Mouse (Mus musculus) inflammation-experienced regulatory T-cells (primary cell): ENCODE measurements around the gene Calhm3. TPM values are rescaled to one million over a fixed set of nuclear protein-coding genes. Genes with fewer than 3 reads are reported as not detected.

ENCODE experiments used
- polyA plus RNA-seq, 2 experiments: library from polyadenylated mRNA; unstranded; fragments of 100-300 nt; shearing (Covaris generic); gene quantifications; one replicate each; pipeline ENCODE4 v1.2.1; 2017

Calhm3 gene
- not detected for polyA plus RNA-seq

GRCm38 (mm10) chr19:47157664-47158063 is at the start of gene Calhm3:
Gene Calhm3, minus strand, starts transcription at chr19:47157764.

GRCm38 (mm10) chr19:47178431-47179271 is 21.1 kb upstream of the Calhm3 start, which contains the start of gene Neurl1a:
Gene Neurl1a, plus strand, starts transcription at chr19:47178820.

DNA sequence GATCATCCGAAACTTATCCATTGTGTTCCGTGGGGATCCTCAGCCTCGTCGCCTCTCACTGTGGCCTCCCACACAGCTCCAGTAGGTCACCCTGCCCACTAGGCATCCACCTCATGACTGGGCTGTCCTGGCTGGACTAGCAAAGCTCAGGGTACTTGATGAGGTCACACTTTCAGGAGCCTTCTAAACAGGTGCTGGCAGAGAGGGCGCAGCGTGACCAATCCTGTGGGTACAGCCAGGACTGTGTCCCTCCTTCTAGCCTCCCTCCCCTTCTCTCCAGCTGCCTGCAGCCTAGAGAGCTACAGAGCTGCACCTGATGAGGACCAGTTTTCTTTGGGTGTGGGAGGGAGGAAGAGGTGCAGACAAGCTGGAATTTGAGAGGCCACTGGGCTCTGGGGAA is 13.4 kb downstream of the Calhm3 start, which contains the start of gene Calhm1:
TSS of gene Calhm1 (minus strand) at position 101 of the 400 bp plus-strand sequence.

GRCm38 (mm10) chr19:47137771-47138421 is 19.7 kb downstream of the Calhm3 start, which contains the start of gene Calhm2:
Gene Calhm2, minus strand, starts transcription at chr19:47138294.

Other genes with a start within 250 kb of the Calhm3 start
- under 1 TPM; 0.10 to 0.37 TPM for gene Ina, start 143.1 kb downstream of the Calhm3 start, polyA plus RNA-seq
- 10 to 100 TPM; 31.9 to 44.4 TPM for gene Nt5c2, start 142.6 kb downstream of the Calhm3 start, polyA plus RNA-seq
- gene Pcgf6, start 106.9 kb downstream of the Calhm3 start, polyA plus RNA-seq = 10 to 100 TPM; 31.7 to 42.3 TPM
- 10 to 100 TPM; 12.5 to 12.8 TPM for gene Taf5, start 90.0 kb downstream of the Calhm3 start, polyA plus RNA-seq
- 100 to 1,000 TPM; 295 to 364 TPM for gene Usmg5, start 67.1 kb downstream of the Calhm3 start, polyA plus RNA-seq
- 10 to 100 TPM; 12.8 to 15.5 TPM for gene Pdcd11, start 67.0 kb downstream of the Calhm3 start, polyA plus RNA-seq
- 10 to 100 TPM; 23.5 to 25.7 TPM for gene Calhm2, start 19.5 kb downstream of the Calhm3 start, polyA plus RNA-seq
- gene Calhm1, start 13.5 kb downstream of the Calhm3 start, polyA plus RNA-seq = not detected
- gene Neurl1a, start 21.1 kb upstream of the Calhm3 start, polyA plus RNA-seq = under 1 TPM; 0.16 to 0.98 TPM